Mouse (Mus musculus) heart, embryonic 12.5 days (tissue): ENCODE results near the gene a. TPM values are rescaled to one million over a fixed set of nuclear protein-coding genes. Genes with fewer than 3 reads are reported as not detected.
"Not testable (repeated sequence)": the region's sequence is repeated elsewhere in the genome, so short reads cannot be mapped to it uniquely, and the experiment has no call there.

ENCODE experiments used
- ATAC-seq: fragments of 200-750 bp; cut with Nextera tagmentation; 2 replicates; pipeline ENCODE4 v1.8.0; 2017; ENCODE audit warnings: moderate TSS enrichment, moderate library complexity; ENCODE audit not compliant: insufficient number of reproducible peaks, low FRiP score
- H3K27ac ChIP-seq: fragments of 300-500 bp; sonication (generic); 2 replicates; pipeline ENCODE4 v1.5.1; 2016; ENCODE audit warnings: mild to moderate bottlenecking, moderate library complexity; ENCODE audit not compliant: poor library complexity, severe bottlenecking
- H3K27me3 ChIP-seq: fragments of 300-500 bp; sonication (generic); replicated peaks from 2 replicates; pipeline ENCODE4 v1.6.1; 2016; ENCODE audit warnings: mild to moderate bottlenecking, moderate library complexity
- H3K36me3 ChIP-seq: fragments of 300-500 bp; sonication (generic); 2 replicates; pipeline ENCODE4 v1.6.1; 2016; ENCODE audit warnings: mild to moderate bottlenecking, moderate library complexity
- H3K4me1 ChIP-seq: fragments of 300-500 bp; sonication (generic); replicated peaks from 2 replicates; pipeline ENCODE4 v1.6.1; 2016; ENCODE audit warnings: mild to moderate bottlenecking
- H3K4me2 ChIP-seq: fragments of 300-500 bp; sonication (generic); 2 replicates; pipeline ENCODE4 v1.6.1; 2016; ENCODE audit warnings: mild to moderate bottlenecking, moderate library complexity
- H3K4me3 ChIP-seq: fragments of 300-500 bp; sonication (generic); 2 replicates; pipeline ENCODE4 v1.5.1; 2016; ENCODE audit warnings: mild to moderate bottlenecking
- H3K9ac ChIP-seq: fragments of 300-500 bp; sonication (generic); 2 replicates; pipeline ENCODE4 v1.6.1; 2016; ENCODE audit warnings: mild to moderate bottlenecking, moderate library complexity
- H3K9me3 ChIP-seq: fragments of 300-500 bp; sonication (generic); replicated peaks from 2 replicates; pipeline ENCODE4 v1.6.1; 2016; ENCODE audit warnings: mild to moderate bottlenecking, moderate library complexity
- WGBS: fragments of 180-500 bp; shearing (Covaris S2); methylation state at CpG from one replicate; pipeline ENCODE4 v1.1.7; 2016; 5-methylcytosine and 5-hydroxymethylcytosine counted together
- polyA plus RNA-seq: library from polyadenylated mRNA; unstranded; fragments of >200 nt; fragmentation: Nextera tagmentation; extraction: Ambion mirVana; gene quantifications from 2 replicates; pipeline ENCODE4 v1.2.1, GENCODE M21; 2016

The a gene
- polyA plus RNA-seq, 1 experiment from 2014 or later = not detected

DNA sequence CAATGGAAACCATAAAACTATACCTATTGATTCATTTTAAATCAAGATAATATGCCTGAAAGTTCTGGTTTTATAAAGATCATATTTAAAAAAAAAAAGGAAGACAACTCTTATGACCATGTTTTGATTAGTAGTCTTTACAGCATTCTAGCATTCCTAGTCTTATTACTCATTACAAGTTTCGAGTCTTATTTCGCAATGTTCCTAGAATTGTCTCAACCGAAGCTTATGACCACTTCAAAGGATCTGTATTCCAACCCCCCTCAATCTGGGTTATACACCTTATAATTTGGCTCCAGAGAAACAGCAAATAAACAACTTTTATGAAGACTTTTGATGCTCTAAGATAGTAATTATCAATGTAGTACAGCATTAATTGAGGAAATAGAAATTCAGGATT is 110.9 kb downstream of the a start:
- ATAC-seq = no peak
- Histone ChIP-seq H3K27me3 (peaks cover 7% of the 10 kb centered on the region; the same call in 1 of the 2 replicates), H3K9me3 (no peaks in the 10 kb centered on the region), H3K4me3 (no peak overlapping the region), H3K9ac (no peak overlapping the region), H3K27ac (no peak overlapping the region), H3K36me3 (no peaks in the 10 kb centered on the region), H3K4me1 (no peaks in the 10 kb centered on the region), H3K4me2 (no peak overlapping the region)
- 82% methylated on average over 3 of the region's 3 CpGs for WGBS

DNA sequence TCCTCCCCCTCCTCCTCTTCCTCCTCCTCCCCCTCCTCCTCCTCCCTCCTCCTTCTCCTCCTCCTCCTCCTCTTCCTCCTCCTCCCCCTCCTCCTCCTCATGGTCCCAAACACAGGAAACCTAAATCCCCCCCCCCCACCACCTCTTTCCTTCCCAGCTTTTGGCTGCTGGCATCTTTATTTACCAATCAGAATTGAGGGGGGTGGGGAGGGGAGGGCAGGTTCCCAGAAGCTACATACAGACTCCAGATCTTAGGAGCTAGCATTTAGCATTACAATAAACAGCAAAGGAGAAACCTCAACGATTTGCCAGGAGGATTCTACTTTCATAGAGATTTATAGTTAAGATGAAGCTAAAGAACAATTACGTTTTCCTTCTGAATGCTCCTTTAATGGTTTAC is 114.6 kb downstream of the a start:
- no peak overlapping the region for H3K4me3 ChIP-seq
- no peak for ATAC-seq
- H3K4me1 ChIP-seq = no peaks in the 10 kb centered on the region
- WGBS = 57% methylated on average over 2 of the region's 2 CpGs
- no peaks in the 10 kb centered on the region for H3K36me3 ChIP-seq
- H3K9ac ChIP-seq = no peak overlapping the region
- no peak overlapping the region for H3K27ac ChIP-seq
- H3K9me3 ChIP-seq = no peaks in the 10 kb centered on the region
- no peak overlapping the region for H3K4me2 ChIP-seq
- peaks cover 7% of the 10 kb centered on the region; the same call in 1 of the 2 replicates for H3K27me3 ChIP-seq

DNA sequence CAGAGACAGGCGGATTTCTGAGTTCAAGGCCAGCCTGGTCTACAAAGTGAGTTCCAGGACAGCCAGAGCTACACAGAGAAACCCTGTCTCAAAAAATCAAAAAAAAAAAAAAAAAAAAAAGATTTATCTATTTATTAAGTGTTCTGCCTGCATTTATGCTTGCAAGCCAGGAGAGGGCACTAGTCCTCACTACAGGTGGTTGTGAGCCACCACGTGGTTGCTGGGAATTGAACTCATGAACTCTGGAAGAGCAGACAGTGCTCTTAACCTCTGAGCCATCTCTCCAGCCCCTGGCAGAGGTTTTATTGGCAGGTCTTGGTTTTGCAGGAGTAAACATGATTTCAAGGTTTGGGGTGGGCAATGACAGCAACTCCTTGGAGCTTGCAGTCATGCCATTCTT is 117.0 kb downstream of the a start:
- 42% methylated on average over 2 of the region's 2 CpGs for WGBS

DNA sequence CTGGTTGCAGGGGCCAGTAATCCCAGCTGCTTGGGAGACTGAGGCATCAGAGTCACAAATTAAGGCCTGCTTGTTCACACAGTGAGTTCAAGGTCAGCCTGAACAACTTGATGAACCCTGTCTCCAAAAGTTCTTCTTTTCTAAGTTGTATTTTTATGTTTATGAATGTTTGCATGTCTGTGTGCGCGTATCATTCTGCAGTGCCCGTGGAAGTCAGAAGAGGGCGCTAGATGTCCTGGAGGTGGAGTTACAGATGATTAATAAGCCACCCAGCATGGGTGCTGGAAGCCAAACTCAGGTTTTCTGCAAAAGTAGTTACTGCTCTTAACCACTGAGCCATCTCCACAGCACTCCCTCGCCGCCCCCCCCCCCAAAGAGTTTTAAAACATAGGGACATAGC is 118.6 kb downstream of the a start:
- 73% methylated on average over 6 of the region's 6 CpGs for WGBS
- no peaks in the 10 kb centered on the region for H3K27me3 ChIP-seq
- no peak overlapping the region for H3K9ac ChIP-seq
- no peak overlapping the region for H3K4me2 ChIP-seq
- no peaks in the 10 kb centered on the region for H3K9me3 ChIP-seq
- no peaks in the 10 kb centered on the region for H3K36me3 ChIP-seq
- ATAC-seq = no peak
- no peaks in the 10 kb centered on the region for H3K4me1 ChIP-seq
- H3K27ac ChIP-seq = no peak overlapping the region
- no peak overlapping the region for H3K4me3 ChIP-seq

More for the DNA sequence above, 117.0 kb downstream of the a start:
- not testable (repeated sequence) for H3K9ac ChIP-seq, H3K27me3 ChIP-seq, H3K27ac ChIP-seq, H3K36me3 ChIP-seq, H3K4me1 ChIP-seq, H3K9me3 ChIP-seq, H3K4me3 ChIP-seq, H3K4me2 ChIP-seq, ATAC-seq

DNA sequence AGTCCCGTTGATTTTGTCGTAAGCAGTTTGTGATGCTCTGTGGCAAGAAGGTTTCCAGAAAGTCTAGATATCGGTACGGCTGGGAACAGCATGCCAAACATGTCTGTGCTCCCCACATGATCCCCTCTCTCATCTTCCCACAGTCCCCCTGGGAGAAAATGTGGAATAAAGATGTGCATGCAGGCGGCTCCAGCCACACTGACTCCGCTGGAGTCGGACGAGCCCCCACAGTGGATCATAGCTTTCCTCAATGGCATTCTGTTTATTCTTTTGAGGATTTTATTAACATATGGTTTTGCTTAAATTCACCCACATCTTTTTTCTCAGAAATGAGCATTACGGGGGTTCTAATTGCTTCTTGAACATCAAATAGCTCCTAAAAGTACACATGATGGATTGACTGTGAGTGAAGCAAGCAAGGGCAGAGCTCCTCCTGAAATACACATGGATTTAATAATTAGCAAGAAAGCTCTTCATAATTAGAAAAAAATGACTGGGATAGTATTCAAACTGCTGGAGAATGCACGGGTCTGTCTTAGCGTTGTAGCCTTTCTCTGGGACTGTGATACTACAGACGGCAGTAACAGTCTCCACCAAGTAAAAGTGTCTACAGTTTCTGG is 124.8 kb downstream of the a start:
- Histone ChIP-seq H3K9me3 (no peaks in the 10 kb centered on the region), H3K36me3 (no peaks in the 10 kb centered on the region), H3K4me2 (no peak overlapping the region), H3K4me1 (no peaks in the 10 kb centered on the region), H3K9ac (no peak overlapping the region), H3K27me3 (no peaks in the 10 kb centered on the region), H3K27ac (no peak overlapping the region), H3K4me3 (no peak overlapping the region)
- ATAC-seq = no peak
- WGBS = 75% methylated on average over 12 of the region's 12 CpGs

DNA sequence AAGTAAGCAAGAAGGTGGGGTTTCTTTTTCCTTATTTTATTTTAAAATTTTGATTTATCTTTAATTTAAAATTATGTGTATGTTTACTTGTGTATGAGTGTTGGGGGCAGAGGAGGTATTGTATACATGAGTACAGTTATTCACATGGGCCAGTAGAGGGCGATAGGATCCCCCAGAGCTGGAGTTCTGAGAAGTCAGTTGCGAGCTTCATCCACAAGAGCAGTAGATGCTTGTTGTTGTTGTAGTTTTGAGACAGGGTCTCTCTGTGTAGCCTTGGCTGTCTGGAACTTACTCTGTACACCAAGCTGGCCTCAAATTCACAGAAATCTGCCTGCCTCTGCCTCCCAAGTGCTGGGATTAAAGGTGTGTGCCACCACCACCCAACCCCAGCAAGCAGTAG is 125.3 kb downstream of the a start:
- no peak for ATAC-seq
- Histone ChIP-seq H3K4me1 (no peaks in the 10 kb centered on the region), H3K9me3 (no peaks in the 10 kb centered on the region), H3K4me3 (no peak overlapping the region), H3K36me3 (no peaks in the 10 kb centered on the region), H3K4me2 (no peak overlapping the region), H3K9ac (no peak overlapping the region), H3K27ac (no peak overlapping the region), H3K27me3 (no peaks in the 10 kb centered on the region)
- 17% methylated on average over 2 of the region's 2 CpGs for WGBS

DNA sequence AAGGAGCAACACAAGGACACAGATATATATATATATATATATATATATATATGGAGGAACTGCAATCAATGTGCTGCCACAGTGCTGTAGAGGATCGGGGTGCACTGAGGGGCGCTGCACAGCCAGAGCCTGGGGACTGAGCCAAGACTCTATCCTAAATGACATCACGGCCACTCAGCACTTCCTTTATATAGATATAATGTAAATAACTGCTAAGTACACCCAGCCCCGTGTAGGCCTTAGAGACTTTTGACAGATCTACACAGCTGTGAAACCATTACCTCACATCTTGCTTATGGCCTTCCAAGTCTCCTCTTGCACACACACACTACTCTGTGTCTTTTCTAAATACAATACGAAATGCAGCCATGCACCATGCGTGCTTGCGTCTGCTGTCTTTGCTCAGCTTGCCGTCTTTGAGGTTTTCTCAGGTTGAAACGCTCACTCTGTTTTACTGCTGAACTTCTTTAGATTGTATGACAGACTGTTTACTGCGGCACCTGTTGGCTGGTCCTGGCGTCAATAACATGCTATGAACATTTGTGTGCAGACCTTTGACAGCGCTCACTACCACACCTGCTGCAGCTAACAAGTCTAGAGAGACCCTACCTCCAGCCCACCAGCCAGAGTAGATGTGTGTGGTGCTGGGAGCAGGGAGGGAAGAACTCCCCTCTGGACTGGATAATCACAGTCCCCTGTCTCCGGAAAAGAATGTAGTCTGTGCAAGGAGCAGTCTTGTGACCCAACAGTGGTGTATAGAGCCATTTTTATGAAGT is 126.9 kb downstream of the a start:
- no peak for ATAC-seq
- H3K27ac ChIP-seq = no peak overlapping the region
- no peaks in the 10 kb centered on the region for H3K9me3 ChIP-seq
- H3K36me3 ChIP-seq = no peaks in the 10 kb centered on the region
- H3K27me3 ChIP-seq = no peaks in the 10 kb centered on the region
- H3K4me1 ChIP-seq = no peaks in the 10 kb centered on the region
- no peak overlapping the region for H3K4me3 ChIP-seq
- 69% methylated on average over 13 of the region's 13 CpGs for WGBS
- no peak overlapping the region for H3K9ac ChIP-seq
- no peak overlapping the region for H3K4me2 ChIP-seq

DNA sequence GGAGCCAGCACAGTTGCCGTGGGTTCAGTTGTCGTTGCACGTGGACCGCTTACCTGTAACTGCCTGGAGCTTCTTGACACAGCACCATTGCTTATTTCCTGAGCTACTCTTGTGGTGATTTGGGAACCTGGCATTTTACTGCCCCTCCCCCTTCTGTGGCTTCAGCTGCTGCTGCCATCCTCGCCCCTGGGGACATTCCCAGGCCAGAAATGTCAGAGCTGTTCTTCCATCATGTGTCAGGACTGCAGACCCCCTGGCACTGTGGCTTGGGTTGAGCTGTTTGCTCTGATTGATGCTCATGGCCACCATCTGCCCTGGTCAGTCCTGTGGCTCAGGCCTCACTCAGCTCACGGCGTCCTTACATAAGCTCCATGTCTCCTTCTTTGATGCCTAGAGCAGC is 129.7 kb downstream of the a start:
- H3K4me3 ChIP-seq = no peak overlapping the region
- H3K27ac ChIP-seq = no peak overlapping the region
- no peak overlapping the region for H3K9ac ChIP-seq
- H3K9me3 ChIP-seq = no peaks in the 10 kb centered on the region
- H3K36me3 ChIP-seq = no peaks in the 10 kb centered on the region
- H3K27me3 ChIP-seq = no peaks in the 10 kb centered on the region
- no peak overlapping the region for H3K4me2 ChIP-seq
- no peak for ATAC-seq
- 74% methylated on average over 7 of the region's 7 CpGs for WGBS
- no peaks in the 10 kb centered on the region for H3K4me1 ChIP-seq

DNA sequence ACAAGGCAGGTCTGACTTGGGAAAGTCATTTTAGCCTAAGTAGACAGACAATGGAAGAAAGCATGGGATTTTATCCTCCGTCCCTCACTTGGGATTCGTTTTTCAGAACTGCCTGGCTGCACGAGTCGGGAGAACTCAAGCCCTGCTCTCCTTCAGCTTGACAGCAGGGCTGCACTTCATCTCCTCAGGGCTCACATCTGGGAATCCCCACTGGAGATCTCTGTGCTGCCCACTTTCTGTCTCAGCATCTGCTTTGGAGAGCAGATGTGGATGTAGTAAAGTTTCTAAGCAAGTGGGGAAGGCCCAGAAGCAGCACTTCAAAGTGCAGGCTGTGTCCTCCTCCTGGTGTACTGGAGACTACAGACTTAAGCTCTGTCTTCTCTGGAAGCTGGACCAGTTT is 130.9 kb downstream of the a start:
- not testable (repeated sequence) for H3K4me1 ChIP-seq, H3K9me3 ChIP-seq, H3K4me2 ChIP-seq, H3K27me3 ChIP-seq, ATAC-seq, H3K9ac ChIP-seq, H3K27ac ChIP-seq, H3K4me3 ChIP-seq, H3K36me3 ChIP-seq
- WGBS = no CpG with 5 or more reads among the region's 4 CpGs

DNA sequence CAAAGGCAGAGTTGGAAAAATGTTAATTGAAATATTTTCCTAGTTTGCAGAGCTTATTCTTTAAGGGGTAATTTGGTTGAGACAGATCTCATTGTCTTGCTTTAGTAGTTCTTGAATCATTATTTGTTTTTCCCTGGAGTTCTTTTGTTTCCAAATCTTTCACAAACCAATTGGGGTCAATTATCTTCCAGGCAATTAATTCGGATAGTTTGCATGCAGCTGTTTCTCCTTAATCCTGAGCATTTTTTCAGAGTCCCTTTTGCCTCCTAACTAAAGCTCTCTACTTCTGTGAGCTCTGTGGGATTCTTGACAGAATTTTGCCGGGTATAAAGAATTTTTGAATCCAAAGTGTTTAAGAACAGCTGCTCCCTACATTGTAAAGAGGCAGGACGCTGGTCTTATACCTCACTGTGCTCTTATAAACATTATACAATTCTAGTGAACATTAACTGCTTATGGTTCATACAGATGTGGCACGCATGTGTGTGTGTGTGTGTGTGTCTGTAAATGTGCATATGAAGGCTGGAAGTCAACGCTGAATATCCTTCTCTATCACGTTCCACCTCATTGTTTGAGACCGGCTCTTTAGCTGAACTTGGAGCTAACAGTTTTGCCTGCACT is 134.3 kb downstream of the a start:
- H3K27me3 ChIP-seq = no peaks in the 10 kb centered on the region
- no peaks in the 10 kb centered on the region for H3K4me1 ChIP-seq
- WGBS = 67% methylated on average over 7 of the region's 7 CpGs
- H3K27ac ChIP-seq = no peak overlapping the region
- ATAC-seq = no peak
- H3K9ac ChIP-seq = no peak overlapping the region
- H3K36me3 ChIP-seq = no peaks in the 10 kb centered on the region
- no peak overlapping the region for H3K4me3 ChIP-seq
- H3K4me2 ChIP-seq = no peak overlapping the region
- no peaks in the 10 kb centered on the region for H3K9me3 ChIP-seq

DNA sequence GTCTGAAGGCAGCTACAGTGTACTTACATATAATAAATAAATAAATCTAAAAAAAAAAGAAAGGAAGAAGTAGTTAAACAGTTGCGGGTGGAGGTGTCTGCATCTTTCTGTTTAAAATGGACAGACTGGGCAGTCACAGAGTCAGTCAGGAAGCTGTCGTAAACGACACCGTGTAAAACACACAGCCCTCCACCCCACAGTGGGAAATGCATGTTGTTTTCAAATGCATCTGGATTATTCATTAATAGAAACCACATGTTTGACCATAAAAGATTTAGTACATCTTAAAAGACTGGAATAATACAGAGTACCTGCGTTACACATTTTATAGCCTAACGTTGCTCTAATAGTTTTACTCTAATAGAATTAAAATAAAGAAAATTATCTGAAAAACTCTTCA is 135.6 kb downstream of the a start:
- H3K4me2 ChIP-seq = no peak overlapping the region
- H3K27me3 ChIP-seq = no peaks in the 10 kb centered on the region
- WGBS = 85% methylated on average over 6 of the region's 6 CpGs
- no peak overlapping the region for H3K9ac ChIP-seq
- H3K27ac ChIP-seq = no peak overlapping the region
- H3K4me3 ChIP-seq = no peak overlapping the region
- ATAC-seq = no peak
- no peaks in the 10 kb centered on the region for H3K9me3 ChIP-seq
- no peaks in the 10 kb centered on the region for H3K36me3 ChIP-seq
- H3K4me1 ChIP-seq = no peaks in the 10 kb centered on the region
